Mouse (Mus musculus) C2C12 (cell line): ENCODE data around the gene Snta1. TPM values are rescaled to one million over a fixed set of nuclear protein-coding genes. Genes with fewer than 3 reads are reported as not detected.

Source experiments
- H3K27me3 ChIP-seq: one replicate; pipeline ENCODE4 v1.6.1; 2011; ENCODE audit not compliant: control insufficient read depth, insufficient read depth, insufficient read length
- H3K36me3 ChIP-seq: one replicate; pipeline ENCODE4 v1.6.1; 2011; ENCODE audit not compliant: control insufficient read depth, insufficient read depth
- H3K4me3 ChIP-seq: one replicate; pipeline ENCODE4 v1.5.1; 2011; ENCODE audit warnings: mild to moderate bottlenecking, control low read depth; ENCODE audit not compliant: poor library complexity, insufficient read depth, severe bottlenecking
- H3K79me2 ChIP-seq: one replicate; pipeline ENCODE4 v1.6.1; 2011; ENCODE audit not compliant: control insufficient read depth, insufficient read depth
- H3K79me3 ChIP-seq: one replicate; pipeline ENCODE4 v1.6.1; 2011; ENCODE audit warnings: low read depth, control low read depth
- H3ac ChIP-seq: one replicate; pipeline ENCODE3; 2011; ENCODE audit warnings: low read depth; ENCODE audit not compliant: control insufficient read depth, insufficient read length
- CEBPB ChIP-seq: IDR thresholded peaks from one replicate; pipeline ENCODE4 v1.6.1; 2011; ENCODE audit warnings: low read depth, mild to moderate bottlenecking, control low read depth, moderate library complexity
- CTCF ChIP-seq: IDR thresholded peaks from one replicate; pipeline ENCODE4 v1.5.1; 2011; ENCODE audit not compliant: control insufficient read depth, insufficient read depth, insufficient read length
- FOSL1 ChIP-seq: IDR thresholded peaks from one replicate; pipeline ENCODE4 v1.8.0; 2011; ENCODE audit warnings: mild to moderate bottlenecking, low read length; ENCODE audit not compliant: poor library complexity, insufficient read depth, severe bottlenecking
- MAX ChIP-seq: IDR thresholded peaks from one replicate; pipeline ENCODE4 v1.6.1; 2011; ENCODE audit warnings: mild to moderate bottlenecking, control low read depth
- MYOD1 ChIP-seq: IDR thresholded peaks from one replicate; pipeline ENCODE4 v1.6.1; 2011; ENCODE audit warnings: low read depth; ENCODE audit not compliant: control insufficient read depth, insufficient read length
- MYOG ChIP-seq: IDR thresholded peaks from one replicate; pipeline ENCODE4 v1.6.1; 2011; ENCODE audit not compliant: control insufficient read depth, insufficient read length; ENCODE audit errors: extremely low read depth
- USF1 ChIP-seq: IDR thresholded peaks from one replicate; pipeline ENCODE4 v1.6.1; 2011; ENCODE audit warnings: low read depth, mild to moderate bottlenecking, control low read depth, moderate library complexity
- polyA plus RNA-seq: library from polyadenylated mRNA; unstranded; fragments of >200 nt; fragmentation: generic; extraction: Trizol; gene quantifications from one replicate; pipeline ENCODE4 v1.2.1, GENCODE M21; 2012; ENCODE audit warnings: missing spikeins

Gene Snta1
- polyA plus RNA-seq, 1 experiment, result 28.5 TPM

GRCm38 (mm10) chr2:154420942-154421731, 13.2 kb upstream of the Snta1 start:
- TF ChIP-seq MYOD1 (no peak), MAX (no peak), FOSL1 (no peak), USF1 (no peak), CEBPB (no peak), MYOG (no peak), CTCF (no peak)
- Histone ChIP-seq H3K79me2 (no peaks in the 10 kb centered on the region), H3K4me3 (no peak overlapping the region)

GRCm38 (mm10) chr2:154419631-154420515, 12.0 kb upstream of the Snta1 start:
- Histone ChIP-seq H3K36me3 (no peaks in the 10 kb centered on the region), H3K79me3 (no peaks in the 10 kb centered on the region), H3ac (no peak overlapping the region), H3K79me2 (no peaks in the 10 kb centered on the region), H3K27me3 (no peaks in the 10 kb centered on the region), H3K4me3 (no peak overlapping the region)
- TF ChIP-seq FOSL1 (no peak), USF1 (no peak)

More at GRCm38 (mm10) chr2:154420942-154421731, 13.2 kb upstream of the Snta1 start:
- no peaks in the 10 kb centered on the region for H3K36me3 ChIP-seq
- no peaks in the 10 kb centered on the region for H3K79me3 ChIP-seq
- H3K27me3 ChIP-seq, result no peaks in the 10 kb centered on the region
- H3ac ChIP-seq, result no peak overlapping the region

DNA sequence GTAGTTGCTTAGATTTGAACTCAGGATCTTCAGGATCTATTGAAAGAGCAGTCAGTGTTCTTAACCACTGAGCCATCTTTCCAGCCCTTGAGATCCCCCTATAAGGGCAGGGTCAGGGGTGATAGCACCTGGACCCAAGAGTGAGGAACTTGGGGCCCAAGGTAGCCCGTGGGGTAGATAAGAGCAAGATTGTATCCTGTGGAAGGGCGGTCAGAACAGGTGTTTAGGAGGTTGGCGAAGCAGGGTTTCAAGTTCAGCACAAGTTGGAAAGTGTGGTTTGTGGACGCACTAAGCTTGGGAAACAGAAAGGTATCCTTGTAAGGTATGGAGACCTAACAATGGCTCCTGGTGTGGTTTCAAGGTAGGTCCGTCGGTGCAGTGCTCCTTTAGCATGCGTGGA, 10.1 kb upstream of the Snta1 start:
- Histone ChIP-seq H3K27me3 (no peaks in the 10 kb centered on the region), H3K79me2 (no peaks in the 10 kb centered on the region), H3K36me3 (no peaks in the 10 kb centered on the region), H3K79me3 (no peaks in the 10 kb centered on the region), H3K4me3 (no peak overlapping the region), H3ac (no peak overlapping the region)
- TF ChIP-seq MYOG, result no peak

DNA sequence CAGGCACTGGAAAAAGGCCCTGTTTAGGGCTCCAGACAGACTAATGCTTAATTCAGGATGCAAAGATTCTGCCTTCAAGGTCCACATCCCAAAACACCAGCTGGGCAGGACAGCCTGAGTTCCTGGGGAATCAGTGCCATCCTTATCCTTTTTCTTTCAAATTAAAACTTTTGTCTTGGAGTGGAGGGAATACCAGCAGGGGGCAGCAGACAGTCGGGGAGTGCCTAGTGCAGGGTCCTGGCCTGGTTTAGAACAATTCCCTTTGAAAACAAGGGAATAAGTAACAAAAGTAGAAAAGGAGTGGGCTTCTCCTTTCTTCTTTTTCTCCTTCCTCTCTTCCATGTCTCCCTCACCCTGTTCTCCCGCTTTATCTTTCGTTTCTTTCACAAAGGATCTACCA, 9.2 kb upstream of the Snta1 start:
- no peak overlapping the region for H3K4me3 ChIP-seq
- no peaks in the 10 kb centered on the region for H3K79me2 ChIP-seq
- TF ChIP-seq CTCF, result peak; percentile 49
- TF ChIP-seq MAX, result no peak
- TF ChIP-seq FOSL1, result no peak
- H3K27me3 ChIP-seq, result no peaks in the 10 kb centered on the region
- H3K79me3 ChIP-seq, result no peaks in the 10 kb centered on the region
- H3ac ChIP-seq, result no peak overlapping the region
- no peaks in the 10 kb centered on the region for H3K36me3 ChIP-seq

DNA sequence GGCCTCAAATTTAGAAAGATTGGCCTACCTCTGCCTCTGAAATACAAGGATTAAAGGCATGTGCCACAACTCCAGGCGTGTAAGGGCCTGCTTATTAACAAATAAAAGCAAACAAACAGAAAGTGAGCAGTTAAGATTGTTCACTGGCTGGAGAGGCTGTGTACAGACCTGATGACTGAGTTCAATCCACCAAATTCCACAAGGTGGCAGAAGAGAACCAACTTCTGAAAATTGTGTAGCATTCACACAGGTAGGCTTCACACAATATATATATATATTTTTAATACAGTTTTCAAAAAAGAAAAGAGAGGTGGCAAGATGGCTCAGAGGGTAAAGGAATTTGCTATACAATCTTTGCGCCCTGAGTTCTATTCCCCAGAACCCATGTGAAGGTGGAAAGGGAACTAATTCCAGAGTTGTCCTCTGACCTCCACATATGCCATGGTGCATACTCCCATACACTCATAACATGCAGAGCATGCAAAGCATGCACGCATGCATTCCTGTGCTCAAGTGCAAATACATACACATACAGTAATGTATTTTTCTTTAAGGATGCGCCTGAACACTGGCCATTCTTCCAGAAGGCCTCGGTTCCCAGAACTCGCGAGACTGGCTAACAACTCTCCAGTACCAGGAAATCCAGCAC, 4.2 kb upstream of the Snta1 start:
- Histone ChIP-seq H3K79me3 (no peaks in the 10 kb centered on the region), H3ac (no peak overlapping the region), H3K27me3 (no peaks in the 10 kb centered on the region), H3K79me2 (no peaks in the 10 kb centered on the region), H3K36me3 (no peaks in the 10 kb centered on the region), H3K4me3 (no peak overlapping the region)
- TF ChIP-seq MYOG, result no peak
- no peak for TF ChIP-seq MAX
- no peak for TF ChIP-seq CEBPB
- TF ChIP-seq FOSL1, result no peak
- no peak for TF ChIP-seq MYOD1
- TF ChIP-seq CTCF, result no peak
- no peak for TF ChIP-seq USF1

DNA sequence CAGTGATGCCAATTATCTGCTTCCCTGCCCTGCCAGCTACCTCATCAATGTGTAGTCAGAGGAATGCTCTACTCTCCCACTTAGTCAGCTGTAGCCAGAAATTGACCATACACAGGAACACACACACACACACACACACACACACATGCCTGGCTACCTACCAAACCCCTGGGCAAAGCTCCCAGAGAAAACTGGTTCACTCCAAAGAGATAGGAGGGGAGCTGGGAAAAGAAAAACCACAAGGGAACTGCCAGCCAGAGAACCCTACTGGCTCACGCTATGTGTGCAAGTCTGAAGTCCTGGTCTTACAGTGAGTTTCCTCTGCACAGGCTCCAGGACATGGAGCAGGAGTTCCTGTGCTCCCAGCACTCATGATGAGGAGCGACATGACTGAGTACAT, 2.5 kb upstream of the Snta1 start:
- H3K27me3 ChIP-seq, result no peaks in the 10 kb centered on the region
- H3ac ChIP-seq, result no peak overlapping the region
- no peaks in the 10 kb centered on the region for H3K79me2 ChIP-seq
- TF ChIP-seq MYOG (no peak), MAX (no peak), CTCF (no peak), FOSL1 (no peak), CEBPB (no peak), MYOD1 (no peak), USF1 (no peak)
- no peaks in the 10 kb centered on the region for H3K79me3 ChIP-seq
- no peak overlapping the region for H3K4me3 ChIP-seq
- H3K36me3 ChIP-seq, result no peaks in the 10 kb centered on the region
